Mouse (Mus musculus): ENCODE results near the gene Hoxa5. TPM values are rescaled to one million over a fixed set of nuclear protein-coding genes. Genes with fewer than 3 reads are reported as not detected.

Gene Hoxa5
- total RNA-seq, 2 experiments from 2014 or later = not detected

- intact Hi-C loops (cut with DNase I) = no loop called here
- no peak for DNase-seq (ENCODE audit: low spot score in 2 of 2)
Measured at GRCm38 (mm10) chr6:52228475-52229465, 24.4 kb upstream of the Hoxa5 start.

GRCm38 (mm10) chr6:52227470-52228222, 23.3 kb upstream of the Hoxa5 start:
- intact Hi-C loops (cut with DNase I) = no loop called here
- no peak for DNase-seq (ENCODE audit: low spot score in 2 of 2)

- DNase-seq (ENCODE audit: low spot score in 2 of 2) = no peak
- intact Hi-C loops (cut with DNase I) = no loop called here
Measured at GRCm38 (mm10) chr6:52226569-52227257, 22.3 kb upstream of the Hoxa5 start.

DNA sequence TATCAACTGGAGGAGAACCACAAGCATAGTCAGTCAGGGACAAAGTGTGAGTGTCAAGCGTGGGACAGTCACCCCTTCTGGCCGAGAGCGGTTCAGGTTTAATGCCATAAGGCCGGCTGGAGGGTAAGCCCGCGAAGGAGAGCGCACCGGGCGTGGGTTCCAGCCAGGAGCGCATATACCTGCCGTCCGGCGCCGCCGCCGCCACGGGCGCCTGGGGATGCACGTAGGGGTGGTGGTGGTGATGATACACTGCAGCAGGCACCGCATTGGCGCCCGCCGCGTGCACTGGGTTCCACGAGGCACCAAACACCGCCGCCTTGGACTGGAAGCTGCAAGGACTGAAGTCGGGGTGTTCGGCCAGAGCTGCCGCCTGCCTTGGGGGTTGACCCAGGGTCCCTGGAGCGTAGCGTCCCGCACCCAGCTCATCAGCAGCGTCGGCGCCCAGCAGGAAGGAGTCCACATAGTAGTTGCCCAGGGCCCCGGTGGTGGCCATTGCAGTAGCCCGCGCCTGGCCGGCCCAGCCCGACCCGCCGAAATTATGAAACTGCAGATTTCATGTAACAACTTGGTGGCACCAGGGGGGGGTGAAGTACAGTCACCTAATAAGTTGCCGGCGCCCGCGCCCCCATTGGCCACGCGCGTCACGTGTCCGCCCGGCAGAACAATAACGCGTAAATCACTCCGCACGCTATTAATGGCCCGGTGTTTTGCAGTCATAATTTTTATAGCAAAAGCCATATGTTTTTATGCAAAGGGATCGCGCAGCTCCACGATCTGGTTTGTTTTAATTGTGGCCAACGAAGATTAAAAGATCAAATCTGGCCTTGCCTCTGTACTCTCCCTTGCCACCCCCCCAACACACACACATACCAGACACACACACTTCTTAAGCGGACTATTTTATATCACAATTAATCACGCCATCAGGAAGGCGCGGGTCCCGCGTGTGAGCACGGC, 21.5 kb upstream of the Hoxa5 start:
- DNase-seq (ENCODE audit: low spot score in 2 of 2) = no peak
- intact Hi-C loops (cut with DNase I) = no loop called here

DNA sequence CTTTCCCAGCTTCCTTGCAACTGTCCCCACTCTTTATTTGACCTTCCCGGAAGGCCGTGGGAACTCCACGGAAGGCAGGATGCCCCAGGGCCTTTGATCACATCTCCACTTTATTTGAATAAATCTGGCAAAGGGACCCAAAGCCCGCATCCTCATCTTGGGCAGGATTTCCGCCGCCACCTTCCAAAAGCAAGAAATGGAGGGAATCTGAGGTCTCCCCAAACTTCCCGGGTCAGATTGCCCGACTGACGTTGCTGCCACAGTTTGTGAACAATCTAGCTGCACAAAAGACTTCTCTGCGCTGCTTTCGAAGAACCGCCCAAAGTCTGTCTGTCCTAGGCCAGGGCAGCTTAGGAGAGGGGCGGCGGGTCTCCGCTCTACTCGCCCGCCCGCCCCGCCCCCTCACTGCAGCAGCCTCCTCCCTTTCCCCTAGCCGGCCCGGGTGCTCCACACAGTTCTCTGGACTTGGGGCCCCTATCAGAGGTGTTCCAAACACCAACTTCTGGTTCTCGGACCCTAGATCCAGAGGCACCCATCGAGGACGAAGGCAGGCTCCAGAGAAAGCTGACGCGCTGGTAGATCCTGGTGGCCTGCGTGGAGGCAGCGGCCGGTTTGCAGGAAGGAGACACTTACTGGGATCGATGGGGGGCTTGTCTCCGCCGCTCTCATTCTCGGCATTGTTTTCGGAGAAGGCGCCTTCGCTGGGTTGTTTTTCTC, 20.7 kb upstream of the Hoxa5 start:
- intact Hi-C loops (cut with DNase I) = loop anchor here (5.0 kb wide), 2 partner anchors 843 to 1043 kb away; no protein-coding TSS in a partner anchor
- no peak for DNase-seq (ENCODE audit: low spot score in 2 of 2)

GRCm38 (mm10) chr6:52223939-52224760, 19.8 kb upstream of the Hoxa5 start:
- intact Hi-C loops (cut with DNase I) = loop anchor here (5.0 kb wide), 2 partner anchors 842 to 1042 kb away; no protein-coding TSS in a partner anchor
- DNase-seq (ENCODE audit: low spot score in 2 of 2) = no peak

DNA sequence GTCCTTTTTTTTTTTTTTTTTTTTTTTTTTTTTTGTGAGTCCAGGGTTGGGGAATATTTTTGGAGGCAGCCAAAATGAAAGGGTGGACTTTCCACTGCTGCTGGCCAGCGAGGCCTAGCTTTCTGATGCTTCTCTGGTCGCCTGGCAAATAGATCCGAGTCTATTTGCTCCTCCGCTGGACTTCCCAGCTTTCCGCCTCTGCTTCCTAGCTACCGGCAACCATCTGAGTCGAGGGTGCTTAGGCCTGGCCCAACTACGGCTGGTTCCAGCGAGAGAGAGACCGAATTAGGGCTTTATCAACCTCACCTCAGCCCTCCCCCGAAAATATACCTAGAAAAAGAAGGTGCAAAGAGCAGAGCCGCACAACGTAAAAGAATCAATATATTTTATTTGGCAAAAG, 18.3 kb upstream of the Hoxa5 start:
- DNase-seq (ENCODE audit: low spot score in 2 of 2) = no peak
- intact Hi-C loops (cut with DNase I) = loop anchor here (5.0 kb wide), 2 partner anchors 840 to 1040 kb away; no protein-coding TSS in a partner anchor

DNA sequence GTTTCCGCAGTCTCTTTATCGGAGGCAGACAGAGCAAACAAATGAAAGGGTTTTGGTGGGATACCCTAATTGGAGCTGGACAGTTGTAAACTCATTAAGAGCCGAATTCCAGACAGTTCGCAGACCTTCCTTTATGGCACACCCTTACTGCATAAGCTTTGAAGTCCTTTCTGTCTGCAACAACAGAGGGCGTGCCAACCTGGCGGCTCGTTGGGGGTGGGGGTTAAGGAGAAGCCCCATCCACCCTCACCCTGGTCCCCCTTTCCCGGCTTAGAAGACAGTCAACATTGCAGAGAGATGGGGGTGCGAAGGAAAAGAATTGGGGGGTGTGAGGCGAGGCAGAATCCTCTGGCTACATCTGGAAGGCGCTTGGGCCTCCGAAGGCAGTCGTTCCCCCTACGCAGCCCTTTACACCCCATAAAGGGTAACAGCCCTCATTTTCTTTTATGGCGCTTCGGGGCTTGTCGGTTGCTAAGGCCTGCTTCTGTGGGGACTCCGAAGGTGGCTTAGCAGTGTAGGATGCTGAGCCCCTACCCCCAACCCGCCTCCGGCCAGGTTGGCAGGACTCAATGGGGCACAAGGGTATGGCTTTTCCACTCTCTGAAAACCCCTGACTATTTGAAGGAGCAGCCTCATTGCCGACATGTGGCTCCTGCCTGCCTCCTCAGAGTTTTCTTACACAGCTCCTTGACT, 17.8 kb upstream of the Hoxa5 start:
- intact Hi-C loops (cut with DNase I) = loop anchor here (2.0 to 5.0 kb wide), 5 partner anchors 351 to 1040 kb away; no protein-coding TSS in a partner anchor

DNA sequence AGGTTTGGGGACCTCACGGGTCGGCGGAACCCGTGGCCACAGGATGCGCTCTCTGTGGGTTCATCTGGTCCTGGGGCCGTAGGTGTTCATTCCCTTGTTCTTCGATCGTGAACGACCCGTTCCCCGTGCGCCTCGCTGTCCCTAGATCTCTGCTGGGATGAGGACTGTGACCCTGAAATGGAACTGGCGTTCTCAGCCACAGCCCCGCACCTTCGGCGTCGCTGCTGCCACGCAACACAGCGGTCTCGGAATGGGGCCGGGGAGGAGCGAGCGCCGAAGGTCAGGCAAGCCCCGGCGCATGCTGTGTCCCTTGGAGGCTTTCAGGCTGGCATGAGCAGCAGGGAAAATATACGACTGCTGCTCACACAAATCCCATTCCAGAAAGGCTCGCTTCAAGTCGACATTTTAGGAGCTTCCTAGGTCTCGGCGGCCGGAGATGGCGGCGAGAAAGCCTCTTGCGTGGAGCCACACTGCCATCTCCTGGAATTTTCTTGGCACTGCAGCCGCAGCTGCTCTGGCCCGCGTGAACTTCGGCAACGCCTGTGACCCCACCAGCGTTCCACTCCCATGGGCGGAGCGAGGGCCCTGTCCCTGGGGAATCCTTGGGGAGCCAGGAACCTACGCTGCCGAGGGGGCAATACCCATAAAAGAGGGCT, 17.1 kb upstream of the Hoxa5 start, which contains the start of gene Hoxa7:
Gene Hoxa7, minus strand, starts transcription at position 518 of the 656 bp plus-strand sequence.
- intact Hi-C loops (cut with DNase I) = loop anchor here (2.0 to 5.0 kb wide), 5 partner anchors 351 to 1039 kb away; no protein-coding TSS in a partner anchor
- peak; percentile 78 to 81 for DNase-seq (ENCODE audit: low spot score in 2 of 2)

More for the DNA sequence above, 17.8 kb upstream of the Hoxa5 start:
- no peak for DNase-seq (ENCODE audit: low spot score in 2 of 2)

DNA sequence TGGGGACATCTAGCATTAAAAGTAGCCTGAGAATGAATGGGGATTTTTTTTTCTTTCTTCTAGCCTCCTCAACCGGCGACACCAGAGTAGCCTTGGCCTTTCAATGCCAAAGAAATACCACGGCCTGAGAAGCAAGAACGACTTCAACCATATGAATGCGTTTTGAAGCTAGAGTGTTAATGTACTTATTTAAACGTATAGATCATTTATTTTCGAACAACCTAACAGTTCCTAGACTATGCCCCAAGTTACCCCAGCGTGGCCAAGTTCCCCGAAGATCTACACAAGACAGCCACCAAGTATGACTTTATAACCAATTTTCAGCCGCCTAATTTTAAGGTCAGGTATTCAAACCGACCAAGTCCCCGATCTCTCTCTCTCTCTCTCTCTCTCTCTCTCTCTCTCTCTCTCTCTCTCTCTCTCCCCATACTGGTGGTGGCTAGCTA, 16.5 kb upstream of the Hoxa5 start:
- intact Hi-C loops (cut with DNase I) = loop anchor here (2.0 to 5.0 kb wide), 5 partner anchors 350 to 1039 kb away; no protein-coding TSS in a partner anchor
- DNase-seq (ENCODE audit: low spot score in 2 of 2) = no peak

GRCm38 (mm10) chr6:52220003-52220864, 15.8 kb upstream of the Hoxa5 start:
- no peak for DNase-seq (ENCODE audit: low spot score in 2 of 2)
- intact Hi-C loops (cut with DNase I) = loop anchor here (2.0 to 5.0 kb wide), 5 partner anchors 349 to 1038 kb away; no protein-coding TSS in a partner anchor

DNA sequence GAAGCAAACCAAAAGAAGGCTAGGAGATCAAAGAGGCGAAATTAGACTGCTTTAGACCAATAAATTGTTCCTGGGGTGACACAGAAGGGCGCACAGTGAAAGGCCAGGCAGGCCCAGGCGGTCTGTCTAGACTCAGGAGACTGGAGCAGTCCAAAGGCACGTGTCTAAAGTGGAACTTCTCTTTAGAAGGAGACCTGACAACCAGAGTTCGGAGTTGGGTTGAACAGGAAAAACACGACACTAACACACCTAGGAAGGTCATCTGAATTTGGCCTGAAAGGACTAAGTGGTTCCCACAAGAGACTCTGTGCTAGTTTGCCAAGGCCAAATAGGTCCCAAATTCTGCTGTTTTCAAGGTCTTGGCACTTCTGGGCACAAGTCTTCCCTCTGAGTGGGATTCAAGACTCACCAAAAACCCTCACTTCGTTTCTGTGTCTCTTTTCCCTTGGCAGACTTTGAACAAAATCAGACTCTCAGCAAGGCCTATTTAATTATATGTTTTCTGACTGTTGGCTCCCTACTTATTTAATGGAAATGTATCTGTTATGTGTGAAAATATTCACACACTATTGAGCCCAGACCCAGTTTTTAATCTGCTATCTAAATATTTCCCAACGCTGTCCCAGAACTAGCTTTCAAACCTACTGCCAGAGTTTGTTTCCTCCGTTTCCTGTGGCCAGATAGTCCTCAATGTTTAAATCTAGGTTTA, 15.0 kb upstream of the Hoxa5 start:
- no peak for DNase-seq (ENCODE audit: low spot score in 2 of 2)
- intact Hi-C loops (cut with DNase I) = no loop called here

DNA sequence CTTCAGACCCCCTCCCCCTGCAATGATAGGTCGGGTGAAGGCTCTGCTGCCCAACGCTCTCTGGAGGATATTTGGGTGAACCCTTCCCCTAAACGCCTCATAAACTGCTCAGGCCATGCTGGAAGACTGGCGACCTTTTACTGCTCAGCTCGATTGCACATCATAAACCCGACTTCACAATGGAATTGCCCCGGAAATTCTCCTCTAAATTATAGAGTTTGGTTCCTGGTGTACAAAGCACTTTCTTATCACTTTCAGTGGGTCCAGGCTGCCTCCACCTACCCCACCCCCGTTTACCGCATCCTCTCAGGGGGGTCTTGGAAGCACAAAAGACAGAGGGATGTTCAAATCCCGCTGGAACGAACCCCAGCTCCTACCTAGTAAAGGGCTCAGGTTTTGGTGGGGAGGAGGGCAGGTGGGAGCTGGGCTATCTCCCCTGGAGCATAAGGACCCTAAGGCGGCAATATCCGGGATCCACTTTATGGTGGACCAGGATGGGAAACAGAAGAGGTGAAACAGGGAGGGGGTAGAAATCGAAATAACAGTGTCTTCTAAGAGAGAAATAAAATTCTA, 14.3 kb upstream of the Hoxa5 start:
- DNase-seq (ENCODE audit: low spot score in 2 of 2) = no peak
- intact Hi-C loops (cut with DNase I) = no loop called here
